15 mouse cellular contexts compared by ENCODE assay signal in genomic region chr1:166017203-166017602, GRCm38 (mm10).
"Had no signal": no experiment of that assay in that cellular context is flagged by ENCODE, and none has a peak within 500 bp of the region (broad histone marks: within the 10 kb centered on the region; RNA-seq: fewer than 3 reads in every experiment).

No protein-coding gene starts in this region.

- DNase-seq: kidney, adult 8-10 months; kidney, postnatal 25 days; layer of hippocampus, adult 9-11 months; layer of hippocampus, postnatal 36 days; liver; liver, embryonic 13.5 days; liver, postnatal 0 days; lung, postnatal 36 days; midbrain, embryonic 14.5 days; right cerebral cortex, postnatal 14 days had no signal

- H3K27me3 ChIP-seq: limb, embryonic 12.5 days; liver, embryonic 13.5 days; lung, embryonic 15.5 days; neural tube, embryonic 13.5 days had no signal

- H3K9ac ChIP-seq: limb, embryonic 12.5 days; liver, embryonic 13.5 days; liver, postnatal 0 days; lung, embryonic 15.5 days; neural tube, embryonic 13.5 days had no signal

- H3K36me3 ChIP-seq: limb, embryonic 12.5 days; liver, embryonic 13.5 days; lung, embryonic 15.5 days; neural tube, embryonic 13.5 days had no signal

- ATAC-seq: liver, postnatal 0 days had no signal

- H3K4me3 ChIP-seq: limb, embryonic 12.5 days; liver, embryonic 13.5 days; lung, embryonic 15.5 days; myocyte; neural tube, embryonic 13.5 days had no signal

- H3K4me2 ChIP-seq: limb, embryonic 12.5 days; liver, embryonic 13.5 days; lung, embryonic 15.5 days; neural tube, embryonic 13.5 days had no signal

- H3K27ac ChIP-seq: limb, embryonic 12.5 days; liver, embryonic 13.5 days; lung, embryonic 15.5 days; neural tube, embryonic 13.5 days; stomach, postnatal 0 days had no signal

- H3K4me1 ChIP-seq: limb, embryonic 12.5 days; lung, embryonic 15.5 days; neural tube, embryonic 13.5 days had no signal

- H3K9me3 ChIP-seq: limb, embryonic 12.5 days; liver, embryonic 13.5 days; lung, embryonic 15.5 days; neural tube, embryonic 13.5 days had no signal
